Mouse (Mus musculus) cerebellum, adult 2 months (tissue): Measurements from ENCODE around the gene Xrcc6. TPM values are rescaled to one million over a fixed set of nuclear protein-coding genes. Genes with fewer than 3 reads are reported as not detected.
"Not testable (repeated sequence)": the region's sequence is repeated elsewhere in the genome, so short reads cannot be mapped to it uniquely, and the experiment has no call there.

Experiments
- DNase-seq, 2 experiments: peaks; one replicate each; pipeline ENCODE4 v3.0.0; 2021
- H3K27ac ChIP-seq: fragments of 200-500 bp; 2 replicates; pipeline ENCODE4 v1.5.1; 2012; ENCODE audit warnings: low read length, control low read depth, inconsistent platforms; ENCODE audit not compliant: insufficient read depth
- H3K27me3 ChIP-seq: fragments of 200-500 bp; 2 replicates; pipeline ENCODE4 v1.6.1; 2012; ENCODE audit warnings: inconsistent platforms, mild to moderate bottlenecking, low read length, moderate library complexity; ENCODE audit not compliant: control insufficient read depth, insufficient read depth
- H3K4me1 ChIP-seq: fragments of 200-500 bp; 2 replicates; pipeline ENCODE4 v1.6.1; 2011; ENCODE audit warnings: low read length; ENCODE audit not compliant: control insufficient read depth, insufficient read depth
- H3K4me3 ChIP-seq: fragments of 200-500 bp; replicated peaks from 2 replicates; pipeline ENCODE3; 2011; ENCODE audit warnings: mild to moderate bottlenecking, low read depth, low read length, control low read depth; ENCODE audit not compliant: insufficient read depth
- CTCF ChIP-seq: fragments of 200-500 bp; IDR thresholded peaks from 2 replicates; pipeline ENCODE4 v1.5.1; 2011; ENCODE audit warnings: low read depth, mild to moderate bottlenecking, control low read depth, low read length, moderate library complexity, borderline replicate concordance; ENCODE audit not compliant: insufficient read depth
- POLR2A ChIP-seq: fragments of 200-500 bp; IDR thresholded peaks from 2 replicates; pipeline ENCODE4 v1.6.1; 2011; ENCODE audit warnings: low read length, control low read depth, borderline replicate concordance; ENCODE audit not compliant: insufficient read depth
- WGBS: fragments of 180-500 bp; shearing (Covaris S2); methylation state at CpG from one replicate; pipeline ENCODE4 v1.1.7; 2018; 5-methylcytosine and 5-hydroxymethylcytosine counted together
- polyA plus RNA-seq: library from polyadenylated mRNA; depleted of rRNA; stranded (reverse); fragments of >200 nt; gene quantifications from 2 replicates; pipeline ENCODE4 v1.2.3, GENCODE M21; 2012

Gene Xrcc6
- polyA plus RNA-seq, 1 experiment: 37.9 TPM

GRCm38 (mm10) chr15:81968447-81968846 is 19.2 kb upstream of the Xrcc6 start:
- Histone ChIP-seq H3K27ac (peak overlapping the region; percentile 27; the same call in 1 of the 2 replicates), H3K27me3 (no peaks in the 10 kb centered on the region), H3K4me3 (no peak overlapping the region), H3K4me1 (no peaks in the 10 kb centered on the region)
- 66% methylated on average over 2 of the region's 2 CpGs for WGBS
- DNase-seq: no peak
- no peak for TF ChIP-seq CTCF

GRCm38 (mm10) chr15:81969173-81969572 is 18.5 kb upstream of the Xrcc6 start:
- TF ChIP-seq POLR2A (no peak), CTCF (no peak)
- Histone ChIP-seq H3K4me3 (no peak overlapping the region), H3K27me3 (no peaks in the 10 kb centered on the region), H3K27ac (no peak overlapping the region), H3K4me1 (no peaks in the 10 kb centered on the region)
- no peak for DNase-seq
- 78% methylated on average over 7 of the region's 7 CpGs for WGBS

GRCm38 (mm10) chr15:81969635-81970034 is 18.0 kb upstream of the Xrcc6 start:
- H3K4me1 ChIP-seq, H3K27ac ChIP-seq, H3K4me3 ChIP-seq, H3K27me3 ChIP-seq, DNase-seq: not testable (repeated sequence)
- 71% methylated on average over 6 of the region's 6 CpGs for WGBS

- not testable (repeated sequence) for DNase-seq, H3K27ac ChIP-seq, H3K4me1 ChIP-seq, H3K27me3 ChIP-seq, H3K4me3 ChIP-seq
- WGBS: 89% methylated on average over 4 of the region's 4 CpGs
Measured at GRCm38 (mm10) chr15:81970498-81970897, 17.1 kb upstream of the Xrcc6 start.

GRCm38 (mm10) chr15:81975156-81975555 is 12.5 kb upstream of the Xrcc6 start:
- not testable (repeated sequence) for H3K27ac ChIP-seq, H3K4me1 ChIP-seq, DNase-seq, H3K4me3 ChIP-seq, H3K27me3 ChIP-seq
- 86% methylated on average over 8 of the region's 8 CpGs for WGBS

- Histone ChIP-seq H3K4me1 (no peaks in the 10 kb centered on the region), H3K4me3 (no peak within 1 kb of the TSS), H3K27me3 (no peaks in the 10 kb centered on the region), H3K27ac (no peak within 1 kb of the TSS)
- 94% methylated on average over 23 of the region's 23 CpGs for WGBS
- no peak for TF ChIP-seq CTCF
- no peak for TF ChIP-seq POLR2A
- no peak for DNase-seq
Measured at GRCm38 (mm10) chr15:81980321-81980720, 7.3 kb upstream of the Xrcc6 start, which contains the start of gene 1700029P11Rik. TSS of gene 1700029P11Rik (plus strand) at chr15:81980540.

- Histone ChIP-seq H3K27ac (no peak overlapping the region), H3K4me3 (no peak overlapping the region), H3K4me1 (no peaks in the 10 kb centered on the region; the same call in 1 of the 2 replicates), H3K27me3 (no peaks in the 10 kb centered on the region)
- 56% methylated on average over 1 of the region's 1 CpGs for WGBS
- TF ChIP-seq CTCF (no peak), POLR2A (no peak)
- DNase-seq: no peak
Measured at GRCm38 (mm10) chr15:81982173-81982572, 5.5 kb upstream of the Xrcc6 start.

- H3K27me3 ChIP-seq: no peaks in the 10 kb centered on the region
- TF ChIP-seq CTCF (no peak), POLR2A (no peak)
- WGBS: 54% methylated on average over 2 of the region's 2 CpGs
- H3K4me1 ChIP-seq: peaks cover 3% of the 10 kb centered on the region
- DNase-seq: peak in 1 of 2 experiments; percentile 9
- H3K27ac ChIP-seq: no peak overlapping the region
- H3K4me3 ChIP-seq: no peak overlapping the region
Measured at GRCm38 (mm10) chr15:81985267-81986161, 2.1 kb upstream of the Xrcc6 start.
